Mouse (Mus musculus) ES-Bruce4 (cell line): ENCODE results near the gene Tecpr2. TPM values are rescaled to one million over a fixed set of nuclear protein-coding genes. Genes with fewer than 3 reads are reported as not detected.

ENCODE experiments used
- H3K27ac ChIP-seq: 2 replicates; pipeline ENCODE4 v1.5.1; 2012; ENCODE audit warnings: low read length, inconsistent platforms; ENCODE audit not compliant: insufficient read depth
- H3K27me3 ChIP-seq: 2 replicates; pipeline ENCODE4 v1.6.1; 2012; ENCODE audit warnings: mild to moderate bottlenecking, low read length, inconsistent platforms; ENCODE audit not compliant: control insufficient read depth, poor library complexity, insufficient read depth, severe bottlenecking
- H3K36me3 ChIP-seq: 2 replicates; pipeline ENCODE4 v1.6.1; 2012; ENCODE audit warnings: inconsistent platforms, mild to moderate bottlenecking, low read length, moderate library complexity; ENCODE audit not compliant: control insufficient read depth, poor library complexity, insufficient read depth, severe bottlenecking
- H3K4me1 ChIP-seq: one replicate; pipeline ENCODE4 v1.8.1; 2011; ENCODE audit warnings: low read length; ENCODE audit not compliant: control insufficient read depth, insufficient read depth
- H3K4me3 ChIP-seq: 2 replicates; pipeline ENCODE4 v1.5.1; 2011; ENCODE audit warnings: low read depth, mild to moderate bottlenecking, low read length
- H3K9ac ChIP-seq: 2 replicates; pipeline ENCODE4 v1.6.1; 2012; ENCODE audit warnings: low read depth, mild to moderate bottlenecking, inconsistent platforms; ENCODE audit not compliant: poor library complexity, severe bottlenecking
- H3K9me3 ChIP-seq: replicated peaks from 2 replicates; pipeline ENCODE4 v1.6.1; 2012; ENCODE audit warnings: mild to moderate bottlenecking, low read length, inconsistent platforms; ENCODE audit not compliant: control insufficient read depth, poor library complexity, insufficient read depth, severe bottlenecking
- CTCF ChIP-seq: IDR thresholded peaks from one replicate; pipeline ENCODE4 v1.8.1; 2011; ENCODE audit warnings: low read depth, low read length
- EP300 ChIP-seq: IDR thresholded peaks from 2 replicates; pipeline ENCODE4 v1.6.1; 2011; ENCODE audit warnings: low read depth, low read length; ENCODE audit not compliant: insufficient read depth
- POLR2A ChIP-seq: IDR thresholded peaks from one replicate; pipeline ENCODE4 v1.8.1; 2011; ENCODE audit warnings: low read length; ENCODE audit not compliant: insufficient read depth
- polyA plus RNA-seq: library from polyadenylated mRNA; stranded (reverse); fragments of >200 nt; gene quantifications from 2 replicates; pipeline ENCODE4 v1.2.4, GENCODE M21; 2011; ENCODE audit warnings: low read depth; ENCODE audit not compliant: missing spikeins, insufficient read depth, insufficient read length

Gene Tecpr2
- polyA plus RNA-seq, 1 experiment, result 7.3 TPM

- H3K27ac ChIP-seq, result no peak overlapping the region
- no peak overlapping the region for H3K4me3 ChIP-seq
- H3K9ac ChIP-seq, result no peak overlapping the region
- no peaks in the 10 kb centered on the region for H3K27me3 ChIP-seq
- H3K9me3 ChIP-seq, result no peaks in the 10 kb centered on the region
- no peaks in the 10 kb centered on the region for H3K36me3 ChIP-seq
- no peaks in the 10 kb centered on the region for H3K4me1 ChIP-seq
- TF ChIP-seq POLR2A, result no peak
- TF ChIP-seq CTCF, result no peak
- no peak for TF ChIP-seq EP300
These were observed 96.1 kb downstream of the Tecpr2 start for GRCm38 (mm10) chr12:110985141-110985540.

DNA sequence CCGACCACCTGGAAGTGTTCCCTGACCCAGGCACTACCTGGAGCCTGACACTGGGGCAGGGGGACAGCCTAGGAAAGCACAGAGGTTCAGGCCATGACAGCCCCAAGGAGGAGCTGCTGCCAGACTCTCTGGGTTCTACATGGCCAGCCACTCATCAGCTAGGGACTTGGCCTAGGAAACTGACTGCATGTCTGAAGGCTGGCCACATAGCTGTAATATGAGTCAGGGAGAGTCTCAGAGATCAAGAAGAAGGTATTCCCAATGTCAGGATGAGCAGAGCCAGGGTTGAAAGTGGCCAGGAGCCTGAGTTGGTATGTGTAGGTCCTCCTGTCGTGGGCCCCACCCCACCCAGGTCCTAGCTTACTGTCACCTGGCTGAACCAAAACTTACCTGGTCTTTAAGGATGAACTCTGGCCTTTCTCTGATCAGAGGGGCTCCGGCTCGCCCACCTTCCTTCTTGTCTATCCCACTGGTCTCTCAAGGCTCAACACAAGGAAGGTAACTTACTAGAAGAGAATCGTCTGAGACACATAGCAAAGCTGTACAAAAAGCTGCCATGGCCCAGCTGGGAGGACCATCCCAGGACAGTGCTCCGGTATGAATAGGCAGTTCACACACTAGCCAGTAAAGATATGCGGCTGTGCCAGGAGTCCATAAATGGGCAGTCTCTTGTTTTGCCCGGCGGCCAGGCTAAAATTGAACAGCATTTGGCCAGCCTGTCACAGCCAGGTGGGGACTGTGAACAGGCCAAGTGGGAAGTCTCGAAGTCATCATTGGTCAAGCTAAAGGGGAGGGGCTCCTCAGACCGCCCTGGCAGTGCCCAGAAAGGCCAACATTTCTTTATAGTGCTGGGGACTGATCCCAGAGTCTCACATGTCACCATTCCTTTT, 97.7 kb downstream of the Tecpr2 start:
- Histone ChIP-seq H3K4me1 (peaks cover 2% of the 10 kb centered on the region), H3K9me3 (no peaks in the 10 kb centered on the region), H3K4me3 (no peak overlapping the region), H3K27ac (no peak overlapping the region), H3K9ac (no peak overlapping the region), H3K36me3 (no peaks in the 10 kb centered on the region), H3K27me3 (no peaks in the 10 kb centered on the region)
- no peak for TF ChIP-seq CTCF
- no peak for TF ChIP-seq EP300
- TF ChIP-seq POLR2A, result no peak

DNA sequence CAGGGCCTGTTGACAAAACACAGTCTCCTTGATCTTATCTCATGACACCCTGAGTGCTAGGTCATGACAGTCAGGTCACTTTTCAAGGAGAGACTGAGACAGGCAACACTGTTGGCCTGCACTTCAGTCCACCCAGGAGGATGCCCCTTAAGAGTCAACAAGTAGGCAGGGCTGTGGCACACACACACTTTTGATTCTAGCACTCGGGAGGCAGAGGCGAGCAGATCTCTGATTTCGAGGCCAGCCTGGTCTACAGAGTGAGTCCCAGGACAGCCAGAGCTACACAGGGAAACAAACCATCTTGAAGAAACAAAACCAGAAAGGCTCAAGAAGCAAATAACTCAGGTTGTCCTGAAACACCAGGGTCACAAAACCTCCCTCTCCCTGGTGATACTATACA, 100.3 kb downstream of the Tecpr2 start:
- Histone ChIP-seq H3K27me3 (no peaks in the 10 kb centered on the region), H3K9me3 (no peaks in the 10 kb centered on the region), H3K4me1 (peaks cover 2% of the 10 kb centered on the region), H3K4me3 (no peak overlapping the region), H3K9ac (no peak overlapping the region), H3K27ac (no peak overlapping the region), H3K36me3 (no peaks in the 10 kb centered on the region)
- TF ChIP-seq POLR2A (no peak), EP300 (no peak), CTCF (no peak)

- H3K27me3 ChIP-seq, result no peaks in the 10 kb centered on the region
These were observed 101.4 kb downstream of the Tecpr2 start for GRCm38 (mm10) chr12:110990500-110990899.

DNA sequence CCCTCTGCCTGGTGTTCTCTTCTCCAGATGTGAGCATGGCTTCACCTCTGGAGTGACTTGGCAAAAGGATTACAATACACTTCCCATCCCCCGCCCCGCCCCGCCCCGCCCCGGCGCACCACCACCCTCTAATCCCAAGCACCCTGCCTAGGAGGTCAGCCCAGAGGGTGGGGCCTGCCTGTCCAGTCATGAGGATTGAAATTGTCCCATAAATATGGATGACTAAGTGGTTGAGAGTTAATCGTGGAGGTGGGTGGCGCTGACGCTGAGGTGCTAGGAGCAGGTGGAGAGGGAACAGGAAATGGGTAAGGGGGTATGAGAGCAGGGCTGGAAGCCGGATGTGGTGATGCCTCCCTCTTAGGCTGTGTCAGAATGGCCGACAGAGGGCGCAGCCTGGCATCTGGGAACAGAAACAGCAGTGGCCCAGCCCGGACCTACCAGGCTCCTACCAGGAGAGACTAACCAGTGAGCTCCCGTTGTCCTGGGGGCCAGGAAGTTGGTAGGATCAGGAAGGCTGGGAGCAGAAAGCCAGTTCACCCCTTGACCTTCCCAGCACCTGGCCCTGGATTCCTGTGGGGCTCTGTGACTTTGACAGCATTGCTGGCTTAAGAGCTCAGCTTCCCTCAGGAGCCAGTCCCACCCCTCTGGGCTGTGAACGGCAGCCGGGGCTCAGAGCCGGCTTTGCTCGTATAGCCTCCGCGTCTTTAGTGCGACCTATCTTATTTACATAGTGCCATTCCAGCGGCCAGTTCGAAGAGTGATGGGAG, 102.5 kb downstream of the Tecpr2 start:
- Histone ChIP-seq H3K4me3 (peak overlapping the region; percentile 73), H3K4me1 (peaks cover 2% of the 10 kb centered on the region), H3K27me3 (no peaks in the 10 kb centered on the region), H3K9ac (peak overlapping the region; percentile 13), H3K27ac (peak overlapping the region; percentile 62), H3K9me3 (no peaks in the 10 kb centered on the region), H3K36me3 (no peaks in the 10 kb centered on the region)
- TF ChIP-seq EP300 (0 out of 2 replicates have a peak, but pooled peaks have one; percentile 28), POLR2A (no peak), CTCF (peak; percentile 84)

More at GRCm38 (mm10) chr12:110990500-110990899, 101.4 kb downstream of the Tecpr2 start:
- Histone ChIP-seq H3K4me1 (peaks cover 2% of the 10 kb centered on the region), H3K9ac (no peak overlapping the region), H3K4me3 (no peak overlapping the region), H3K9me3 (no peaks in the 10 kb centered on the region), H3K27ac (no peak overlapping the region), H3K36me3 (no peaks in the 10 kb centered on the region)
- no peak for TF ChIP-seq POLR2A
- TF ChIP-seq EP300, result no peak
- no peak for TF ChIP-seq CTCF
